Mouse (Mus musculus) adrenal gland, postnatal 14 days (tissue): ENCODE data around the gene Stmn3. TPM values are rescaled to one million over a fixed set of nuclear protein-coding genes. Genes with fewer than 3 reads are reported as not detected.
A peak's percentile ranks its signal among the peaks of the same experiment; 100 is the strongest.

ENCODE experiments used
- DNase-seq: peaks from one replicate; pipeline ENCODE4 v3.0.0; 2021; ENCODE audit warnings: mixed read lengths
- total RNA-seq: library from RNA; stranded (reverse); gene quantifications from 2 replicates; pipeline ENCODE4 v1.2.3, GENCODE M21; 2021

Stmn3 gene
- total RNA-seq, 1 experiment from 2014 or later = 10.6 TPM

GRCm38 (mm10) chr2:181286629-181287337 is 27.5 kb downstream of the Stmn3 start:
- DNase-seq = no peak

DNA sequence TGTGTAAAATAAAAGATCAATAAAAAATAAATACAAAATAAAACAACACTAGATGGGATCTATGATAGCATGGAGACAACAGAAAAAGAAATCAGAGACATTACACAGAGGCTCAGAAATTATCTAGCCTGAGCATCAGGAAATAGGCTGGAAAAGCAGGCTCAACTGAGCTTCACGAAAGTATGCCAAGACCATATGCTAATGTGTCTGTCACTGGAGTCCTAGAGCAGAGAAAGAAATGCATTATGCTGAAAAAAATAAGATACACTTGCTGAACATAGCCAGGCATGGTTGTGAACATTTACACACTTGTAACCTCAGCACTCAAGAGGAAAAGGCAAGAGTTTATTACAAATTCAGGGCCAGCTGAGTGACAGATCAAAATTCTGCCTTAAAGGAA is 34.3 kb downstream of the Stmn3 start:
- DNase-seq = no peak

GRCm38 (mm10) chr2:181277866-181278265 is 36.4 kb downstream of the Stmn3 start:
- DNase-seq = no peak

- peak; percentile 43 for DNase-seq
Observed at GRCm38 (mm10) chr2:181276766-181277165, 37.5 kb downstream of the Stmn3 start.

- no peak for DNase-seq
Observed at GRCm38 (mm10) chr2:181274639-181275038, 39.7 kb downstream of the Stmn3 start.

DNA sequence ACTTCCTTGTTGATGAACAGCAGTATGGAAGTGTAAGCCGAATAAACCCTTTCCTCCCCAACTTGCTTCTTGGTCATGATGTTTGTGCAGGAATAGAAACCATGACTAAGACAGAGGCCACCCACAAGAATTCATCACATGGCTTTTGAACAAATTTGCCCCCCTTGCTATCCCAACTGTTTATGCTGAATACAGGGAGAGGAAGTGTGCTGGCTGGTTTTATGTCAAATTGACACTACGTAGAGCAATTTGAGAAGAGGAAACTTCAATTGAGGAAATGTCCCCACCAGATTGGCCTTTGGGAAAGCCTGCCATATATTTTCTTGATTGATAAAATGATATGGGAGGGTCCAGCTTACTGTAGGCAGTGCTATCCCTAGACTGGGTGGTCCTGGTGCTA is 40.5 kb downstream of the Stmn3 start:
- no peak for DNase-seq

GRCm38 (mm10) chr2:181272092-181272491 is 42.2 kb downstream of the Stmn3 start:
- no peak for DNase-seq

- DNase-seq = no peak
Observed at GRCm38 (mm10) chr2:181266839-181267238, 47.5 kb downstream of the Stmn3 start.

Other genes with a start within 250 kb of the Stmn3 start
- 6.0 and 6.8 TPM in 2 replicates for gene Kcnq2, start 179.2 kb downstream of the Stmn3 start, total RNA-seq
- 38.4 and 47.9 TPM in 2 replicates for gene Eef1a2, start 157.5 kb downstream of the Stmn3 start, total RNA-seq
- gene Ppdpf, start 127.3 kb downstream of the Stmn3 start, total RNA-seq = 95.5 and 98.6 TPM in 2 replicates
- 0.11 TPM in 1 of 2 replicates, not detected in the other for gene Ptk6, start 111.7 kb downstream of the Stmn3 start, total RNA-seq
- gene Srms, start 101.3 kb downstream of the Stmn3 start, total RNA-seq = 0.56 and 0.60 TPM in 2 replicates
- not detected in 2 replicates for gene Fndc11, start 94.5 kb downstream of the Stmn3 start, total RNA-seq
- gene Helz2, start 72.5 kb downstream of the Stmn3 start, total RNA-seq = 19.2 and 23.9 TPM in 2 replicates
- gene Gmeb2, start 26.5 kb downstream of the Stmn3 start, total RNA-seq = 16.4 and 17.9 TPM in 2 replicates
- 37.6 and 38.6 TPM in 2 replicates for gene Rtel1, start 5.2 kb upstream of the Stmn3 start, total RNA-seq
- 35.3 and 37.9 TPM in 2 replicates for gene Zgpat, start 50.4 kb upstream of the Stmn3 start, total RNA-seq
- gene Arfrp1, start 50.9 kb upstream of the Stmn3 start, total RNA-seq = 36.4 and 49.3 TPM in 2 replicates
- gene Lime1, start 65.6 kb upstream of the Stmn3 start, total RNA-seq = 15.5 and 24.2 TPM in 2 replicates
- gene Zbtb46, start 144.9 kb upstream of the Stmn3 start, total RNA-seq = 17.8 and 20.0 TPM in 2 replicates
- gene Abhd16b, start 178.7 kb upstream of the Stmn3 start, total RNA-seq = not detected in 2 replicates
- 109 and 114 TPM in 2 replicates for gene Tpd52l2, start 182.6 kb upstream of the Stmn3 start, total RNA-seq
- 77.3 and 89.9 TPM in 2 replicates for gene Dnajc5, start 206.0 kb upstream of the Stmn3 start, total RNA-seq